Mouse (Mus musculus): ENCODE data around the gene Dlgap1. TPM values are rescaled to one million over a fixed set of nuclear protein-coding genes. Genes with fewer than 3 reads are reported as not detected.
A peak's percentile ranks its signal among the peaks of the same experiment; 100 is the strongest.

Gene Dlgap1
- polyA plus RNA-seq, 1 experiment from 2014 or later = 11.6 TPM

DNA sequence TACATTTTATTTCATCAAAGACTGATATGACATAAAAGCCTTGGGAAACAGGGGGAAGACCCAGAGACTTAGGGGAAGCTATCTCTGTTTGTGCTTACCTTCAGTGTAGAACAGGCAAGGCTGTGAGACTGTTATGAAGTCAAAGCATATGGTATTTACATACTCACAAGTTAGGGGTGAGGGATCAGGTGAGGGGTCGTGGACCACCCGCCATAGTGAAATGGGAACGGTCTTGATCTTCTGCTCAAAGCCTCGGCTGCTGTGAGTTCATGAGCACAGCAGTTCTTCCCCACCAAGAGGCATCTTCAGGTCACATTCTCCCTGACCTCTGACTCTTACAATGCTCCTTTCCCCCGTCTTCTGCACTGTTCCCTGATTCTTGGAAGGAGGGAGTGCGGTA lies 658.1 kb downstream of the Dlgap1 start:
- DNase-seq (ENCODE audit: low spot score) (no peak), ATAC-seq (no peak)
- 90% methylated on average over 6 of the region's 6 CpGs for WGBS
- Histone ChIP-seq H3K4me2 (ENCODE audit: low read length) (no peak overlapping the region), H3K4me1 (ENCODE audit: control insufficient read depth, insufficient read depth, low read length) (no peaks in the 10 kb centered on the region), H3K27me3 (replicated peaks; ENCODE audit: control insufficient read depth, insufficient read depth, low read length) (no peaks in the 10 kb centered on the region), H3K27ac (ENCODE audit: low read depth, low read length) (no peak overlapping the region), H3K9ac (ENCODE audit: low read length) (no peak overlapping the region), H3K9me3 (replicated peaks; ENCODE audit: control insufficient read depth, low read length) (no peaks in the 10 kb centered on the region), H3K4me3 (ENCODE audit: low read depth, low read length) (no peak overlapping the region), H3K36me3 (ENCODE audit: control insufficient read depth, insufficient read depth, low read length) (no peaks in the 10 kb centered on the region)

DNA sequence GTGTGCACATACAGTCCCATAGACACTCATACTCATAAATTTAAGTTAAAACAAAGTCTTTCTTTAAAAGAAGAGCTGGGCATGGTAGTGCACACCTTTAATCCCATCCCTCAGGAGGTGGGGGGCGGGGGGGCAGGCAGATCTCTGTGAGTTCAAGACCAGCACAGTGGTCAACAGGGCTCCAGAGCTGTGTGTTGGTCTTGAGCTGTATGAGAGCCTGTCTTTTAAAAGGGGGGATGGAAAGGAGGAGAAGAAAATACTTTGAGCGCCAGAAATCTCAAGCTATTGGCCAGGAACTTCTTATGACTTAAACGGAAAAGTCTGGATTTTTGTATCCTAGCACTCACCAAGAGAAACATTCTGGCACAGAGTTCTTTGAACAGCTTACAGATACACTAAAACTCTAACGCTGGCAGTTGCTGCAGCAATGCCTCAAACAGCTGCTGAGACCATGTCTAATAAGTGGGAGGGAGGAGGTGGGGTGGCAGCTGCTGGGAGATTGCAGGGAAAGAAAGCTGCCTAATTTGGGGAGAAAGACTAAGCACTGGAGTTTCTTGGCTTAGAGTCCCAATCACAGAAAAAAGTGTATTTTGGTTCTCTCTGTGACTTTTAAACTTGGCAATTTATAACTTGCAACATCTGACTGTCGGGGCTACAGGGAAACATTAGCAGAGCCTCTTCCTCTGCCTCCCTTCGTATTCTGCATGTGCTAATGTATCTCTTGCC lies 660.9 kb downstream of the Dlgap1 start:
- Histone ChIP-seq H3K27me3 (replicated peaks; ENCODE audit: control insufficient read depth, insufficient read depth, low read length) (no peaks in the 10 kb centered on the region), H3K4me3 (ENCODE audit: low read depth, low read length) (no peak overlapping the region), H3K9me3 (replicated peaks; ENCODE audit: control insufficient read depth, low read length) (no peaks in the 10 kb centered on the region), H3K27ac (ENCODE audit: low read depth, low read length) (peak overlapping the region; percentile 33; the same call in 1 of the 2 replicates), H3K36me3 (ENCODE audit: control insufficient read depth, insufficient read depth, low read length) (no peaks in the 10 kb centered on the region), H3K9ac (ENCODE audit: low read length) (no peak overlapping the region), H3K4me1 (ENCODE audit: control insufficient read depth, insufficient read depth, low read length) (no peaks in the 10 kb centered on the region), H3K4me2 (ENCODE audit: low read length) (no peak overlapping the region)
- DNase-seq (ENCODE audit: low spot score) = peak; percentile 74
- 57% methylated on average over 6 of the region's 6 CpGs for WGBS
- 0 out of 2 replicates have a peak, but pooled peaks have one; percentile 30 for ATAC-seq

DNA sequence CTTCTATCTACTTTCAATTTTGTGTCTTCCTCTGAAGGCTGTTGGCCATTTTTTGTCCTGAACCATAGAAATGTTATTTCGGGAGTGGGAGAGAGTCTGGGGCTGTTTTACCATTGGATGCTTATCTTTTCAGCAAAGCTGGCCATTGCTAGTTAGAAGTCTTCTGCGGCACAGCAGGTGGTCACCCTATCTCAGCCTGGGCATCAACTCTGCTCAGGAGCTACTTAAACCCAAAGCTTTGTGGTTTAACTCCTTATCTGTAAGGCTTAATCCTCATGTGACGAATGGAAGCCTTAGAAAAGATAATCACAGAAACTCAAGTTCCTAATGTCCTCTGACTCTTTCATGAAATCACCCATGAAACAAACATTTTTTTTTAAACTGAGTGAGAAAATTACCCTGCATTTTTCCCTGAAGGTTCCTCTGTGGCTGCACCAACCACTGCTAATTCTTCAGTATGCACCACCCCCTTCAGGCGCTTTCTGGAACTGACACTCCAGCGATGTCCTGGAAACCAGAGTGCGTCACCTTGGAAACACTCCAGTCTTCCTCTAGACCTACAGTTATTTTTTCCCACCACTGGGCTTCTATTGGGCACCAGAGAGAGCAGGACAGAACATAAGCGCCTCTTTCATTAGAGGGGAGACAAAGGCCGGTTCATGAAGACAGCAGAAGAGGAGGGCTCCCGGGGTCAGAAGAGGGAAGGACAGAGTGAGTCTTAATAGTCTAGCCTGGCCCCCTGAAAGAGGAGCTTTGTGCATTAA lies 664.5 kb downstream of the Dlgap1 start:
- Histone ChIP-seq H3K4me2 (ENCODE audit: low read length) (0 out of 2 replicates have a peak overlapping the region, but pooled peaks have one; percentile 14), H3K9ac (ENCODE audit: low read length) (no peak overlapping the region), H3K4me1 (ENCODE audit: control insufficient read depth, insufficient read depth, low read length) (no peaks in the 10 kb centered on the region), H3K9me3 (replicated peaks; ENCODE audit: control insufficient read depth, low read length) (no peaks in the 10 kb centered on the region), H3K36me3 (ENCODE audit: control insufficient read depth, insufficient read depth, low read length) (no peaks in the 10 kb centered on the region), H3K4me3 (ENCODE audit: low read depth, low read length) (no peak overlapping the region), H3K27ac (ENCODE audit: low read depth, low read length) (peak overlapping the region; percentile 48; the same call in 1 of the 2 replicates), H3K27me3 (replicated peaks; ENCODE audit: control insufficient read depth, insufficient read depth, low read length) (no peaks in the 10 kb centered on the region)
- peak; percentile 94 for ATAC-seq
- DNase-seq (ENCODE audit: low spot score) = peak; percentile 94
- 7% methylated on average over 9 of the region's 9 CpGs for WGBS

DNA sequence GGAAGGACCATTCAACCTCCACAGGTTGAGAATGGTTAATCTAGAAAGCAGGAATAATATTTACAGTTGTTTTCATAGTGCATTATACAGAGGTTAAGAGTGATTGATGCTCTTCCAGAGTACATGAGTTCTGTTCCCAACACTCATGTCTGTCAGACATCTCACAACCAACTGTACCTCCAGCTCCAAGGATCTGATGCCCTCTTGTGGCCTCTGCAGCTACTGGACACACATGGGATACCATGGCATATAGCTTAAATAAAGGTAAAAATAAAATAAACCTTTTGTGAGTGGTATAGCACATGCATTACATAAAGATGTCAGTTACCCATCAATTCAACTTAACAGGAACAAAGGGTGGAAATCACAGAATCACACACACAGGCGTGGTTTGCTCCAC lies 674.3 kb downstream of the Dlgap1 start:
- no peak overlapping the region for H3K4me3 ChIP-seq (ENCODE audit: low read depth, low read length)
- H3K9ac ChIP-seq (ENCODE audit: low read length) = no peak overlapping the region
- no peaks in the 10 kb centered on the region for H3K36me3 ChIP-seq (ENCODE audit: control insufficient read depth, insufficient read depth, low read length)
- WGBS = 79% methylated on average over 1 of the region's 1 CpGs
- H3K27ac ChIP-seq (ENCODE audit: low read depth, low read length) = no peak overlapping the region
- H3K4me2 ChIP-seq (ENCODE audit: low read length) = no peak overlapping the region
- no peaks in the 10 kb centered on the region for H3K4me1 ChIP-seq (ENCODE audit: control insufficient read depth, insufficient read depth, low read length)
- no peaks in the 10 kb centered on the region for H3K27me3 ChIP-seq (replicated peaks; ENCODE audit: control insufficient read depth, insufficient read depth, low read length)
- H3K9me3 ChIP-seq (replicated peaks; ENCODE audit: control insufficient read depth, low read length) = no peaks in the 10 kb centered on the region
- ATAC-seq (no peak), DNase-seq (ENCODE audit: low spot score) (no peak)

DNA sequence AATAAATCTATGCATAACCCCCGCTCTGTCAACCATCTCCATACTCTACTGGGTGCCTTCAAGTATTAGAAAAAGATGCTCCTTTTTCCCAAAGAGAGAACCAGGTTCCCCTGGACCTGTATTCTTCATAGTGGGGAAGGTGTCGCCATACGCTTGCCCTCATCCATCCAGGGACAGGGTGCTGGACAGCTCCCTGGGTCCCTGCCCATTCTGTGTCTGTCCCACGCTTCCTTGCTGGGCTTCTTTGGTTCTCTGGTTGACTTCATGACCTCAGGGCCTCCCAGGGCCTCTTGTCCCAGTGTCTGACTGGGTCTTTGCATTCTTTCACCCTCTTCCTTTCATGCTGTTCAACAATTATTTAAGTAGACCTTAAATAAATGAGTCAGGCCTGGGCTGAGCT lies 677.8 kb downstream of the Dlgap1 start:
- H3K36me3 ChIP-seq (ENCODE audit: control insufficient read depth, insufficient read depth, low read length) = no peaks in the 10 kb centered on the region
- H3K9ac ChIP-seq (ENCODE audit: low read length) = no peak overlapping the region
- no peak overlapping the region for H3K4me2 ChIP-seq (ENCODE audit: low read length)
- DNase-seq (ENCODE audit: low spot score) = no peak
- ATAC-seq = no peak
- H3K9me3 ChIP-seq (replicated peaks; ENCODE audit: control insufficient read depth, low read length) = no peaks in the 10 kb centered on the region; the same call in 1 of the 2 replicates
- no peaks in the 10 kb centered on the region for H3K27me3 ChIP-seq (replicated peaks; ENCODE audit: control insufficient read depth, insufficient read depth, low read length)
- H3K27ac ChIP-seq (ENCODE audit: low read depth, low read length) = no peak overlapping the region
- 53% methylated on average over 4 of the region's 4 CpGs for WGBS
- H3K4me1 ChIP-seq (ENCODE audit: control insufficient read depth, insufficient read depth, low read length) = no peaks in the 10 kb centered on the region
- no peak overlapping the region for H3K4me3 ChIP-seq (ENCODE audit: low read depth, low read length)

DNA sequence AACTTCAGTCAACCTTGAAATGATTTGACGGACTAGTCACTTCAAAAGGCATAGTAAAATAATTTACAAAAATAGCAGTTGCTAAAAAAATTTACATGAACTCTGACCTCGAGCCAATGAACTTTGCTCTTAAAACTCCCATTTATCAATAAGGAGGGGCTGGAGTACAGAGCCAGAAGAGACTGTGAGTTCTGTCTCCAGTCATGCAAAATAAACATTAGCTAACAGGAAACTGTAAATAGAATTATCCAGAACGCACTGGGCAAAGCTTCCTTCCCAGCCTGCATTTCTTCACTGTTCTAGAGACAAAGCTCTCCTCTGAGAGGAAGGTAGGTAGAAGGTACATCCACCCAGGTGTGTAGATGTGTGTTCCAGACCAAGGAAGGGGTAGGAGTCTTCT lies 692.5 kb downstream of the Dlgap1 start:
- no peaks in the 10 kb centered on the region for H3K9me3 ChIP-seq (replicated peaks; ENCODE audit: control insufficient read depth, low read length)
- no peaks in the 10 kb centered on the region for H3K27me3 ChIP-seq (replicated peaks; ENCODE audit: control insufficient read depth, insufficient read depth, low read length)
- H3K27ac ChIP-seq (ENCODE audit: low read depth, low read length) = no peak overlapping the region
- no peaks in the 10 kb centered on the region for H3K36me3 ChIP-seq (ENCODE audit: control insufficient read depth, insufficient read depth, low read length)
- H3K4me1 ChIP-seq (ENCODE audit: control insufficient read depth, insufficient read depth, low read length) = peaks cover 2% of the 10 kb centered on the region; the same call in 1 of the 2 replicates
- H3K9ac ChIP-seq (ENCODE audit: low read length) = no peak overlapping the region
- no peak overlapping the region for H3K4me2 ChIP-seq (ENCODE audit: low read length)
- no peak for ATAC-seq
- WGBS = 91% methylated on average over 3 of the region's 3 CpGs
- DNase-seq (ENCODE audit: low spot score) = no peak
- no peak overlapping the region for H3K4me3 ChIP-seq (ENCODE audit: low read depth, low read length)

DNA sequence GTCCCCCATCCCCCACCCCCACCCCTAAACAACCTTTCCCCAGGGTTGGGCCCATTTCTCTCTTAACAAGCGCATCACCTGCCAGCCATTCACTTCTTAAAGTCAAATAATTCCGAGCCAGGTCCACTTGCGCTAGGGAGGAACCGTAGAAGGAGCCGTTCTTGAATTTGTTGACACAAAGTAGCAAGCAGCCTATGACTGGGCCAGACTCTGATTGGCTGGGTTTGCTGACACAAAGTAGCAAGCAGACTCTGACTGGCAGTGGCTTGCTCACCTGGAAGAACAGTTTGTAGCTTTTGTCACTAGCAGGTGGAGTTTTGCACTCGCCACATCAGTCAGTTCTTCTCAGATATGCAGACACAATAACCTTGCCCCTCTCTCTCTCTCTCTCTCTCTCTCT lies 695.1 kb downstream of the Dlgap1 start:
- H3K4me3 ChIP-seq (ENCODE audit: low read depth, low read length) = no peak overlapping the region
- no peaks in the 10 kb centered on the region for H3K36me3 ChIP-seq (ENCODE audit: control insufficient read depth, insufficient read depth, low read length)
- no peak overlapping the region for H3K9ac ChIP-seq (ENCODE audit: low read length)
- no peaks in the 10 kb centered on the region for H3K9me3 ChIP-seq (replicated peaks; ENCODE audit: control insufficient read depth, low read length)
- H3K27me3 ChIP-seq (replicated peaks; ENCODE audit: control insufficient read depth, insufficient read depth, low read length) = no peaks in the 10 kb centered on the region
- 85% methylated on average over 6 of the region's 6 CpGs for WGBS
- no peak overlapping the region for H3K4me2 ChIP-seq (ENCODE audit: low read length)
- H3K27ac ChIP-seq (ENCODE audit: low read depth, low read length) = no peak overlapping the region
- DNase-seq (ENCODE audit: low spot score) (no peak), ATAC-seq (no peak)
- H3K4me1 ChIP-seq (ENCODE audit: control insufficient read depth, insufficient read depth, low read length) = peaks cover 2% of the 10 kb centered on the region; the same call in 1 of the 2 replicates

DNA sequence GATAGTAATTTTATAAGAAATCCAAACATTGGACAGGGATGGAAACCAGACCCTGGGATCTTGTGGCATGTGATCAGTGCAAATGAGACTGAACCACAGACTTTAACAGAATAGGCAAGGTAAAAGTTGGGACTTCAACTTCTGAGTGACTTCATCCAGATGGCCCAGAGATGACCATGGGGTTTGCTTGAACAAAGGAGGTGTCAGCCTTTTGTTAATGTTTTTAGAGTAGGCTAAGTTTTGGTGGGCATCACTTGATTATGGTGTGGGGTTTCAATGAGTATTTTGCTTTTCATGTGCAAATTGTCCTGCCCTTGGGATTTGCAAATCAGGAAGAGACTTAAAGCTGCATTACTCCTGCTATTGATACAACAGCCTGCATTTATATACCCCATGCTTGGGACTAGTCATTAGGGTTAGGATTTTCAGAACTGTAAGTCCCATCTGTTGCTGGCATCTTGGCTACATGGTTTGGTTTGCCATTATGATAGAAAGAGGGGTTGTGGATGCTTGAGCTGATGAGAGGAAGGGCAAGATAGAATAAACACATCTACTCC lies 695.7 kb downstream of the Dlgap1 start:
- Histone ChIP-seq H3K9me3 (replicated peaks; ENCODE audit: control insufficient read depth, low read length) (no peaks in the 10 kb centered on the region), H3K4me3 (ENCODE audit: low read depth, low read length) (no peak overlapping the region), H3K27ac (ENCODE audit: low read depth, low read length) (no peak overlapping the region), H3K4me1 (ENCODE audit: control insufficient read depth, insufficient read depth, low read length) (peaks cover 2% of the 10 kb centered on the region; the same call in 1 of the 2 replicates), H3K9ac (ENCODE audit: low read length) (no peak overlapping the region), H3K36me3 (ENCODE audit: control insufficient read depth, insufficient read depth, low read length) (no peaks in the 10 kb centered on the region), H3K27me3 (replicated peaks; ENCODE audit: control insufficient read depth, insufficient read depth, low read length) (no peaks in the 10 kb centered on the region), H3K4me2 (ENCODE audit: low read length) (no peak overlapping the region)
- no peak for ATAC-seq
- no peak for DNase-seq (ENCODE audit: low spot score)

DNA sequence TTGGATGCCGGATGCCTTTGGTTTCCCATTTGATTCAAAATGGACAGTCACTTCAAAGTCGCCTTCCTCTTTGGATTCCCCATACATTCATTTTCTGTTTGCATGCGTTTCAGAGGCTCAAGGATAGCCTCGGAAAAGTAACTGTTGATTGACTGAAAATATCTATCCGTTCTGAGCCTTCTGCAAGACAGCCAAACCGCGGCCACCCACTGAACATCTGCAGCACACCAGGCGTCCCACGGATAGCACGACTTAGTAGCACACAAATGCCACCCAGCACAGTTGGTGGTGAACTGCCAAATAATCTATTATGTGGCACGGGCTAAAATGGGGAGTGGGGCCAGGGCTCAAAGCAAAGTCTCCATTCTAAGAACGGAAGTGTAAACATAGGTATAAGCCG lies 705.1 kb downstream of the Dlgap1 start:
- Histone ChIP-seq H3K4me3 (ENCODE audit: low read depth, low read length) (no peak overlapping the region), H3K36me3 (ENCODE audit: control insufficient read depth, insufficient read depth, low read length) (no peaks in the 10 kb centered on the region), H3K9ac (ENCODE audit: low read length) (no peak overlapping the region), H3K9me3 (replicated peaks; ENCODE audit: control insufficient read depth, low read length) (no peaks in the 10 kb centered on the region), H3K4me2 (ENCODE audit: low read length) (no peak overlapping the region), H3K4me1 (ENCODE audit: control insufficient read depth, insufficient read depth, low read length) (no peaks in the 10 kb centered on the region), H3K27ac (ENCODE audit: low read depth, low read length) (no peak overlapping the region), H3K27me3 (replicated peaks; ENCODE audit: control insufficient read depth, insufficient read depth, low read length) (no peaks in the 10 kb centered on the region)
- DNase-seq (ENCODE audit: low spot score) = no peak
- no peak for ATAC-seq
- WGBS = 87% methylated on average over 13 of the region's 13 CpGs
